Mouse (Mus musculus): ENCODE data around the gene Rhbdf1. TPM values are rescaled to one million over a fixed set of nuclear protein-coding genes. Genes with fewer than 3 reads are reported as not detected.
"Not testable (repeated sequence)": the region's sequence is repeated elsewhere in the genome, so short reads cannot be mapped to it uniquely, and the experiment has no call there.

The Rhbdf1 gene
- polyA plus RNA-seq, 1 experiment: 195 TPM

- 85% methylated on average over 18 of the region's 18 CpGs for WGBS
- peak; percentile 54 for DNase-seq
- no peak for TF ChIP-seq POLR2A (IDR thresholded peaks at IDR 0.05; ENCODE audit: borderline replicate concordance, extremely low read depth, low read depth, low read length)
- Histone ChIP-seq H3K4me3 (replicated peaks; ENCODE audit: extremely low read depth, low read depth, low read length) (no peak overlapping the region), H3K4me1 (ENCODE audit: control insufficient read depth, insufficient read depth, low read length) (peaks cover 6% of the 10 kb centered on the region; the same call in 1 of the 2 replicates)
Measured at GRCm38 (mm10) chr11:32215372-32216162, 6.5 kb downstream of the Rhbdf1 start.

GRCm38 (mm10) chr11:32210623-32211022 lies 11.5 kb downstream of the Rhbdf1 start:
- TF ChIP-seq POLR2A (IDR thresholded peaks at IDR 0.05; ENCODE audit: borderline replicate concordance, extremely low read depth, low read depth, low read length) (no peak), CTCF (IDR thresholded peaks at IDR 0.05; ENCODE audit: insufficient read depth, low read length) (no peak)
- 84% methylated on average over 9 of the region's 9 CpGs for WGBS
- no peak overlapping the region for H3K4me3 ChIP-seq (replicated peaks; ENCODE audit: extremely low read depth, low read depth, low read length)

GRCm38 (mm10) chr11:32205058-32205873 lies 16.8 kb downstream of the Rhbdf1 start, which contains the start of gene Snrnp25:
Snrnp25 (plus strand) TSS chr11:32205415.
- WGBS: under 1% methylated on average over 52 of the region's 52 CpGs
- peak within 1 kb of the TSS; percentile 66 for H3K4me3 ChIP-seq (replicated peaks; ENCODE audit: extremely low read depth, low read depth, low read length)
- peaks cover 3% of the 10 kb centered on the region; the same call in 1 of the 2 replicates for H3K4me1 ChIP-seq (ENCODE audit: control insufficient read depth, insufficient read depth, low read length)
- DNase-seq: peak; percentile 90
- TF ChIP-seq CTCF (IDR thresholded peaks at IDR 0.05; ENCODE audit: insufficient read depth, low read length) (peak; percentile 35; the same call in 1 of the 2 replicates), POLR2A (IDR thresholded peaks at IDR 0.05; ENCODE audit: borderline replicate concordance, extremely low read depth, low read depth, low read length) (peak; percentile 57; the same call in 1 of the 2 replicates)

More at GRCm38 (mm10) chr11:32210623-32211022, 11.5 kb downstream of the Rhbdf1 start:
- peaks cover 3% of the 10 kb centered on the region; the same call in 1 of the 2 replicates for H3K4me1 ChIP-seq (ENCODE audit: control insufficient read depth, insufficient read depth, low read length)
- no peak for DNase-seq

- no peak for DNase-seq
- Histone ChIP-seq H3K4me1 (ENCODE audit: control insufficient read depth, insufficient read depth, low read length) (peaks cover 3% of the 10 kb centered on the region; the same call in 1 of the 2 replicates), H3K4me3 (replicated peaks; ENCODE audit: extremely low read depth, low read depth, low read length) (no peak overlapping the region)
- WGBS: 56% methylated on average over 11 of the region's 11 CpGs
- TF ChIP-seq CTCF (IDR thresholded peaks at IDR 0.05; ENCODE audit: insufficient read depth, low read length): no peak
- TF ChIP-seq POLR2A (IDR thresholded peaks at IDR 0.05; ENCODE audit: borderline replicate concordance, extremely low read depth, low read depth, low read length): no peak
Measured at GRCm38 (mm10) chr11:32201922-32202685, 20.0 kb downstream of the Rhbdf1 start.

- not testable (repeated sequence) for H3K4me1 ChIP-seq (ENCODE audit: control insufficient read depth, insufficient read depth, low read length); DNase-seq; H3K4me3 ChIP-seq (replicated peaks; ENCODE audit: extremely low read depth, low read depth, low read length)
- WGBS: 61% methylated on average over 1 of the region's 1 CpGs
Measured at GRCm38 (mm10) chr11:32200992-32201391, 21.1 kb downstream of the Rhbdf1 start.

GRCm38 (mm10) chr11:32200075-32200601 lies 22.0 kb downstream of the Rhbdf1 start, which contains the start of gene Il9r:
Il9r (minus strand) TSS chr11:32200279.
- WGBS: 51% methylated on average over 10 of the region's 10 CpGs
- H3K4me3 ChIP-seq (replicated peaks; ENCODE audit: extremely low read depth, low read depth, low read length): no peak within 1 kb of the TSS
- TF ChIP-seq CTCF (IDR thresholded peaks at IDR 0.05; ENCODE audit: insufficient read depth, low read length) (no peak), POLR2A (IDR thresholded peaks at IDR 0.05; ENCODE audit: borderline replicate concordance, extremely low read depth, low read depth, low read length) (no peak)
- no peak for DNase-seq
- H3K4me1 ChIP-seq (ENCODE audit: control insufficient read depth, insufficient read depth, low read length): no peaks in the 10 kb centered on the region

- TF ChIP-seq CTCF (IDR thresholded peaks at IDR 0.05; ENCODE audit: insufficient read depth, low read length): no peak
- Histone ChIP-seq H3K4me1 (ENCODE audit: control insufficient read depth, insufficient read depth, low read length) (no peaks in the 10 kb centered on the region), H3K4me3 (replicated peaks; ENCODE audit: extremely low read depth, low read depth, low read length) (no peak overlapping the region)
- DNase-seq: no peak
- 48% methylated on average over 6 of the region's 6 CpGs for WGBS
Measured at GRCm38 (mm10) chr11:32199230-32199629, 22.9 kb downstream of the Rhbdf1 start.

- H3K4me1 ChIP-seq (ENCODE audit: control insufficient read depth, insufficient read depth, low read length): no peaks in the 10 kb centered on the region
- WGBS: 66% methylated on average over 14 of the region's 14 CpGs
- TF ChIP-seq CTCF (IDR thresholded peaks at IDR 0.05; ENCODE audit: insufficient read depth, low read length): no peak
- no peak for TF ChIP-seq POLR2A (IDR thresholded peaks at IDR 0.05; ENCODE audit: borderline replicate concordance, extremely low read depth, low read depth, low read length)
- DNase-seq: no peak
- H3K4me3 ChIP-seq (replicated peaks; ENCODE audit: extremely low read depth, low read depth, low read length): no peak overlapping the region
Measured at GRCm38 (mm10) chr11:32198256-32198955, 23.7 kb downstream of the Rhbdf1 start.
